Mouse (Mus musculus) liver, embryonic 14.5 days (tissue): ENCODE measurements around the gene Cd300lf. TPM values are rescaled to one million over a fixed set of nuclear protein-coding genes. Genes with fewer than 3 reads are reported as not detected.

Experiments
- ATAC-seq: fragments of 200-750 bp; cut with Nextera tagmentation; 2 replicates; pipeline ENCODE4 v1.8.0; 2017; ENCODE audit warnings: moderate number of reproducible peaks, mild to moderate bottlenecking, moderate library complexity; ENCODE audit not compliant: insufficient read depth
- DNase-seq, 3 experiments: peaks; one replicate each; pipeline ENCODE4 v3.0.0-alpha.2; 2012 to 2013; ENCODE audit warnings: low read depth in 3 of 3, low spot score in 3 of 3
- H3K27ac ChIP-seq: fragments of 300-500 bp; sonication (generic); 2 replicates; pipeline ENCODE4 v1.5.1; 2014; ENCODE audit warnings: moderate library complexity, mild to moderate bottlenecking, control low read depth, inconsistent platforms
- H3K27me3 ChIP-seq: fragments of 300-500 bp; sonication (generic); 2 replicates; pipeline ENCODE4 v1.6.1; 2014; ENCODE audit warnings: mild to moderate bottlenecking, low read length, moderate library complexity; ENCODE audit not compliant: control insufficient read depth, insufficient read depth
- H3K36me3 ChIP-seq: fragments of 300-500 bp; sonication (generic); replicated peaks from 2 replicates; pipeline ENCODE4 v1.6.1; 2014; ENCODE audit warnings: low read depth; ENCODE audit not compliant: control insufficient read depth, insufficient read depth
- H3K4me1 ChIP-seq, 2 experiments: fragments of 200-500 bp in 1 of 2; fragments of 300-500 bp in 1 of 2; sonication (generic) in 1 of 2; replicated peaks; 2 replicates each; pipeline ENCODE4 v1.6.1; 2012 to 2014; ENCODE audit warnings: antibody characterized with exemption in 1 of 2, inconsistent platforms in 1 of 2, low read length in 1 of 2; ENCODE audit not compliant: control insufficient read depth in 2 of 2, insufficient read depth in 2 of 2
- H3K4me2 ChIP-seq: fragments of 300-500 bp; sonication (generic); 2 replicates; pipeline ENCODE4 v1.6.1; 2014; ENCODE audit warnings: low read depth, mild to moderate bottlenecking, control low read depth, moderate library complexity
- H3K4me3 ChIP-seq, 2 experiments: fragments of 200-500 bp in 1 of 2; fragments of 300-500 bp in 1 of 2; sonication (generic) in 1 of 2; 2 replicates each; pipeline ENCODE4 v1.5.1; 2012 to 2014; ENCODE audit warnings: low read depth in 2 of 2, low read length in 2 of 2, mild to moderate bottlenecking in 2 of 2, control low read depth in 1 of 2, inconsistent platforms in 1 of 2, moderate library complexity in 1 of 2; ENCODE audit not compliant: insufficient read depth in 1 of 2
- H3K9ac ChIP-seq: fragments of 300-500 bp; sonication (generic); replicated peaks from 2 replicates; pipeline ENCODE4 v1.6.1; 2014; ENCODE audit warnings: mild to moderate bottlenecking, control low read depth, moderate library complexity
- H3K9me3 ChIP-seq: fragments of 300-500 bp; sonication (generic); 2 replicates; pipeline ENCODE4 v1.6.1; 2016; ENCODE audit warnings: low read length, mixed read lengths; ENCODE audit not compliant: control insufficient read depth
- CTCF ChIP-seq: IDR thresholded peaks from 2 replicates; pipeline ENCODE4 v1.5.1; 2016; ENCODE audit warnings: antibody characterized with exemption, low read depth, control low read depth
- EP300 ChIP-seq: IDR thresholded peaks from 2 replicates; pipeline ENCODE4 v1.6.1; 2016; ENCODE audit warnings: antibody characterized with exemption, low read depth
- WGBS: fragments of 180-500 bp; shearing (Covaris S2); extraction: QIAGEN DNeasy Blood & Tissue Kit; methylation state at CpG from one replicate; pipeline ENCODE4 v1.1.7; 2014; ENCODE audit not compliant: insufficient replicate concordance; 5-methylcytosine and 5-hydroxymethylcytosine counted together
- polyA plus RNA-seq, 2 experiments: library from polyadenylated mRNA; depleted of rRNA in 1 of 2; stranded (reverse) in 1 of 2; unstranded in 1 of 2; fragments of >200 nt; fragmentation: Nextera tagmentation in 1 of 2; extraction: Ambion mirVana in 1 of 2; gene quantifications; 2 replicates each; pipeline versions ENCODE4 v1.2.1 to v1.2.3; 2012 to 2014

Cd300lf gene
- polyA plus RNA-seq, 2 experiments, result 1.1 to 1.6 TPM

DNA sequence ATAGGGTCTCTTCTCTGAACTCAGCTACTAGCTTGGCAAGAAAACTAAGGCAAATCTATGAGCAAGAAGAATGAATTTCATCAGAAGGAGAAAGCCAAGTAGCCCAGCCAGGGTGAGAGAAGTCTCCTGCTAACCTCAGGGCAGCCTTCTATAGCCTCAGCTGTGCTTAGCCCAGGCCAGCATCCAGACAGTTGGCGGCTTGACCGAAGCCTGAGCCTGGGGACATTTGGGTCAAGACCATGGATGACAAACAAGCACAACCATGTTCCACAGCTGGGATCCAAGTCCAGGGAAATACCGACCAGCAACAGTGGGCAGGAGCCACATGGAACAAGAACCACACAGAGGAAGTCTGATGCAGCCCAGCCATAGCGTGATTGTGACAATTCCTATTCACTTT, 14.0 kb upstream of the Cd300lf start:
- H3K9me3 ChIP-seq, result no peaks in the 10 kb centered on the region

GRCm38 (mm10) chr11:115141970-115142369, 8.2 kb upstream of the Cd300lf start:
- H3K4me3 ChIP-seq, result no peak overlapping the region
- H3K4me2 ChIP-seq, result no peak overlapping the region
- 7% methylated on average over 2 of the region's 2 CpGs for WGBS
- no peaks in the 10 kb centered on the region for H3K27me3 ChIP-seq
- H3K36me3 ChIP-seq, result no peaks in the 10 kb centered on the region
- no peak for ATAC-seq
- no peaks in the 10 kb centered on the region; a peak in 1 of 4 replicates for H3K4me1 ChIP-seq
- no peaks in the 10 kb centered on the region for H3K9me3 ChIP-seq
- no peak overlapping the region for H3K27ac ChIP-seq
- DNase-seq, result no peak
- no peak overlapping the region for H3K9ac ChIP-seq
- no peak for TF ChIP-seq EP300
- TF ChIP-seq CTCF, result no peak

More for the DNA sequence above, 14.0 kb upstream of the Cd300lf start:
- TF ChIP-seq CTCF (no peak), EP300 (no peak)
- no peak overlapping the region for H3K27ac ChIP-seq
- H3K36me3 ChIP-seq, result no peaks in the 10 kb centered on the region
- WGBS, result 57% methylated on average over 4 of the region's 4 CpGs
- ATAC-seq, result no peak
- no peak overlapping the region for H3K9ac ChIP-seq
- no peak for DNase-seq
- peaks cover 0 to 4% of the 10 kb centered on the region in 2 experiments; a peak in 1 of 4 replicates for H3K4me1 ChIP-seq
- H3K4me2 ChIP-seq, result no peak overlapping the region
- no peaks in the 10 kb centered on the region for H3K27me3 ChIP-seq
- no peak overlapping the region for H3K4me3 ChIP-seq

DNA sequence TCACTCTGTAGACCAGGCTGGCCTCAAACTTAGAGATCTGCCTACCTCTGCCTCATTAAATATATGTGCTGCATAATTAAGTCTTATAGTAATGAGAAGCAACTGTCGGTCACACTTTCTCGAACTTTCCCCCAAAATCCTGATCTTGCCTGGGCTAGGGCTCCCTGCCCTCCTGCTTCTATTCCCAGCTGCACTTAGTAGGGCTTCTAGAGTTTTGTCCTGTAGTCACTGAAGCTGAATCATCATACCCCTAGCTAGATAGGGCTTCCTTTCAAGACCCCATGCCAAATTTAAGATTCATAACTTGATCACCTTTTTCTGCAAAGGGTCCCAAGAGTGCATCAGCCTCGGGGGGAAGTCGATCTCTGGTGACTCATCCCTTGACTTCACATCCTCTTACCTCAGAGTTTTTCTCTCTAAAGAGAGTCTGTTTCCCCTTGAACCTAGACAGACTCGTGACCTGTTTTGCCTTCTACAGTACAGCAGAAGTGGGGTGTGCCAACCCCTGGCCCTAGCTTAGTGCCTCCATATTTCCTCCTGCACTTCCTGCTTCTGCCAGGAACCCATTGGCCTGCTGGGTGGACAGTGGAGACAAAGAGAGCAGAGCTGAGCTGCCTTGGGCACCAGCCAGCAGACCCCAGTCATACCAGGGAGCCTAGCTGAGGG, 4.9 kb upstream of the Cd300lf start:
- no peak overlapping the region for H3K9ac ChIP-seq
- DNase-seq, result no peak
- no peak overlapping the region for H3K4me3 ChIP-seq
- no peaks in the 10 kb centered on the region for H3K9me3 ChIP-seq
- ATAC-seq, result no peak
- H3K27me3 ChIP-seq, result no peaks in the 10 kb centered on the region
- H3K36me3 ChIP-seq, result no peaks in the 10 kb centered on the region
- peaks cover 0 to 2% of the 10 kb centered on the region in 2 experiments; a peak in 2 of 4 replicates for H3K4me1 ChIP-seq
- TF ChIP-seq EP300 (no peak), CTCF (no peak)
- H3K27ac ChIP-seq, result no peak overlapping the region
- 38% methylated on average over 5 of the region's 5 CpGs for WGBS
- no peak overlapping the region for H3K4me2 ChIP-seq

- H3K36me3 ChIP-seq, result no peaks in the 10 kb centered on the region
- no peak overlapping the region for H3K9ac ChIP-seq
- H3K9me3 ChIP-seq, result no peaks in the 10 kb centered on the region
- H3K4me1 ChIP-seq, result peaks cover 0 to 2% of the 10 kb centered on the region in 2 experiments; a peak in 3 of 4 replicates
- no peak for ATAC-seq
- no peaks in the 10 kb centered on the region for H3K27me3 ChIP-seq
- no peak overlapping the region for H3K4me2 ChIP-seq
- TF ChIP-seq EP300 (no peak), CTCF (no peak)
- no peak for DNase-seq
- H3K27ac ChIP-seq, result no peak overlapping the region
- 63% methylated on average over 8 of the region's 8 CpGs for WGBS
- H3K4me3 ChIP-seq, result no peak overlapping the region
Observed at GRCm38 (mm10) chr11:115131768-115132381, 1.9 kb downstream of the Cd300lf start.

DNA sequence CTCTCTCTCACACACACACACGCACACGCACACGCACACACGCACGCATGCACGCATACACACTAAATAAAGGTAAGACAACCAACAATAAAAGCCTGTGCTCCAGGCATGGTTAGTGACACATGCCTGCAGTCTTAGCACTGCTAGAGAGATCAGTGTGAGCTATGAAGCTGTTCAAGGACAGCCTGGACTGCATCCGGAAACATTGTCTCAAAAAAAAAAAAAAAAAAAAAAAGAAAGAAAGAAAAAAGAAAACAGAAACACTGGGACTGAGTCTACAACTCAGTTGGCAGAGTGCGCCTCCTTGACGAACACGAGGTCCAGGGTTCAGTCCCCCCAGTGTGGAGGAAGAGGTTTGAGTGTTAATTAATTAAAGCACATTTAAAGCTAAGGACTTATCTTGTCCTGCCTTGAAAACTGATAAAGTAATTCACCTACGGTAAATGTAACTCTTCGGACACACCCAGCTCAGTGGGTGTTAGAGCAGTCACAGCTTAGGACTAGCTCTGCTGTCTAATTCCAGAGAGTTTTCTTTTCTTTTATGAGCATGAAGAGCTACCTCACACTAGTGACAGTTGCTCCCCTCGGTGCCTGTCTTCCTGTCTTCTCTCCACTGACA, 4.2 kb downstream of the Cd300lf start:
- Histone ChIP-seq H3K9me3 (no peaks in the 10 kb centered on the region), H3K9ac (no peak overlapping the region), H3K4me1 (peaks cover 0 to 2% of the 10 kb centered on the region in 2 experiments; a peak in 2 of 4 replicates), H3K27me3 (no peaks in the 10 kb centered on the region), H3K4me3 (no peak overlapping the region), H3K4me2 (no peak overlapping the region), H3K36me3 (no peaks in the 10 kb centered on the region), H3K27ac (no peak overlapping the region)
- no peak for ATAC-seq
- no peak for DNase-seq
- 64% methylated on average over 13 of the region's 13 CpGs for WGBS
- TF ChIP-seq CTCF (no peak), EP300 (no peak)
